Mouse (Mus musculus): ENCODE data around the gene Mrs2. TPM values are rescaled to one million over a fixed set of nuclear protein-coding genes. Genes with fewer than 3 reads are reported as not detected.

Mrs2 gene
- total RNA-seq (2023) = 10 to 100 TPM; 42.4 to 45.4 TPM

GRCm38 (mm10) chr13:25019793-25020539 lies at the start of gene Mrs2:
Mrs2 (minus strand) TSS chr13:25020379.

DNA sequence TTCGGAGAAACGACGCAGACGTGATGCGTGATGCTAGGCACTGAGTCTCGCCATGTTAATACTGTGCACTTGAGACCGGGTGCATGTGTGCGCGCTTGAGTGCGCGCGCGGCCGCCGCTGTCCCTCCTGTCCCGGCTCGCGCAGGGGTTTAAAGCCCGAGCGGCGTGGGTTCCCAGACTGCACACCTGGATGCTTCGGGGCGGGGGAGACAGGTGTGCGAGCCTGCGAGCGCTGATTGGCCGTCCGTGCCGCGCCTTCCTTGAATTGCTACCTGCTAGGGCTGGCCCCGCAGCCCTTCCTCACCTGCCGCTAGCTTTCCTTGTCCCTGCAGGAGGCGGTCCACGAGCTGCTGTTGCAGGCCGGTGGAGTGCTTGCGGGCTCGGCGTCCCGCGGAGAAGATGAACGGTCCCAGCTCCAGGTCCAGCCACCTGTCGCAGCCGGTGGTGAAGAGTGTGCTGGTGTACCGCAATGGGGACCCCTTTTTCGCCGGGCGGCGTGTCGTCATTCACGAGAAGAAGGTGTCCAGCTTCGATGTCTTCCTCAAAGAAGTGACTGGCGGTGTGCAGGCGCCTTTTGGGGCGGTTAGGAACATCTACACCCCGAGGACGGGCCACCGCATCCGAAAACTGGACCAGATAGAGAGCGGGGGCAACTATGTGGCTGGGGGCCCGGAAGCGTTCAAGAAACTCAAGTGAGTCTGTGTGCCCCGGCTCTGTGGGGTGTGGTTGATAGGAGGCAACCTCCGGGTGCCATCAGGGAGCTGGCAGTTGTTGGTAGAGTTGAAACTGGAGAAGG lies 35.9 kb upstream of the Mrs2 start, which contains the start of gene Dcdc2a:
Gene Dcdc2a (plus strand): TSS at position 132 of the 795 bp plus-strand sequence.

DNA sequence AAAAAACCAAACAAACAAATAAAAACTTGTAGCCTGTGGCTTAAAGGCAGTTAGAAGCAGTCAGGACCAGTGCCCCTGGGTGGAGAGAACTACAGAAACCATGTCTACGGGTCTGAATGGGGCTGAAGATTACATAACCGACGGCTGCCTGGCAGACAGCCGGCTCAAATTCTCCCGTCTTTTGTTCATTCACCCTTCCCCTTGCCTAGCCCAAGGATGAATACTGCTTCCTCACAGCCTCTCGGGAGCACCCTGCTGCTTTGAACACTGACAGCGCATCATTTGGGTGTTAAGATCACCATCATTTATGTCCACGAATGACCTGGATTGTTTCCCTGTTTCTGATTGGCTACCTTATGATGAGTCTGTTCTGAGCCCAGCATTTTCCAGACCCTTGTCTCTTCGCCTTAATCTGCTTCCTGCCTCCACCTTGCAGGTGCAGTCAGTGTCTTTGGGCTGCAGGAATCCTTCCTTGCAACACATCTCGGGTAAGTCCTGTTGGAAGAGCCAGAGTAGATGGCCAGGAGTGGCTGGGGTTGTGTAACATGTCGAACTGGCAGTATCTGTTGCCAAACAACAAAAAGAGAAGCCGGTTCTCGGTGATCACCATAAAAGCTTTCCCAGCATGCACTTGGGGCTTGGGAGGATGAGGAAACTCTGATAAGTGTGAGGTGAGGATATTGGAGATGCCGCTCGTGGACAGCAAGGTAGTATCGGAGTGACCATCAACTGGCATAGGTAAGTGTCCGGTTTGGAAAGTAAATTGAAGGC lies 77.5 kb downstream of the Mrs2 start, which contains the start of gene Gpld1:
Gene Gpld1 (plus strand): TSS at position 641 of the 771 bp plus-strand sequence.

Other genes with a start within 250 kb of the Mrs2 start
- 100 to 1,000 TPM; 171 to 185 TPM for gene BC005537, start 218.7 kb downstream of the Mrs2 start, total RNA-seq (2023)
- 10 to 100 TPM; 20.7 to 21.5 TPM for gene Acot13, start 188.8 kb downstream of the Mrs2 start, total RNA-seq (2023)
- 10 to 100 TPM; 68.7 to 86.6 TPM for gene Tdp2, start 188.7 kb downstream of the Mrs2 start, total RNA-seq (2023)
- gene D130043K22Rik, start 175.2 kb downstream of the Mrs2 start, total RNA-seq (2023) = under 1 TPM in 1 of 2 experiments, not detected in 1; 0.61 TPM
- 1 to 10 TPM; 1.2 to 2.0 TPM for gene Aldh5a1, start 82.7 kb downstream of the Mrs2 start, total RNA-seq (2023)
- gene Gpld1, start 77.2 kb downstream of the Mrs2 start, total RNA-seq (2023) = under 1 TPM; 0.09 to 0.18 TPM
- not detected for gene Dcdc2a, start 35.6 kb upstream of the Mrs2 start, total RNA-seq (2023)